Mouse (Mus musculus) intestine, embryonic 14.5 days (tissue): ENCODE results near the gene Gm28048. TPM values are rescaled to one million over a fixed set of nuclear protein-coding genes. Genes with fewer than 3 reads are reported as not detected.

Experiments
- ATAC-seq: fragments of 200-750 bp; cut with Nextera tagmentation; replicated peaks from 2 replicates; pipeline ENCODE4 v1.8.0; 2017; ENCODE audit warnings: low read depth, moderate number of reproducible peaks, moderate TSS enrichment, moderate library complexity; ENCODE audit not compliant: low FRiP score, low TSS enrichment
- DNase-seq: peaks from one replicate; pipeline ENCODE4 v3.0.0-alpha.2; 2018; ENCODE audit warnings: low spot score
- H3K27ac ChIP-seq: fragments of 300-500 bp; sonication (generic); 2 replicates; pipeline ENCODE4 v1.5.1; 2014; ENCODE audit warnings: low read depth, mild to moderate bottlenecking, control low read depth
- H3K27me3 ChIP-seq: fragments of 300-500 bp; sonication (generic); replicated peaks from 2 replicates; pipeline ENCODE4 v1.6.1; 2014; ENCODE audit warnings: low read length, control low read depth; ENCODE audit not compliant: control insufficient read depth, insufficient read depth
- H3K36me3 ChIP-seq: fragments of 300-500 bp; sonication (generic); 2 replicates; pipeline ENCODE4 v1.6.1; 2014; ENCODE audit warnings: low read length, control low read depth; ENCODE audit not compliant: control insufficient read depth, insufficient read depth
- H3K4me1 ChIP-seq: fragments of 300-500 bp; sonication (generic); replicated peaks from 2 replicates; pipeline ENCODE4 v1.6.1; 2014; ENCODE audit warnings: low read length, control low read depth, mixed read lengths; ENCODE audit not compliant: control insufficient read depth, insufficient read depth
- H3K4me2 ChIP-seq: fragments of 300-500 bp; sonication (generic); 2 replicates; pipeline ENCODE4 v1.6.1; 2014; ENCODE audit warnings: low read length
- H3K4me3 ChIP-seq: fragments of 300-500 bp; sonication (generic); 2 replicates; pipeline ENCODE4 v1.5.1; 2014; ENCODE audit warnings: low read depth, low read length, control low read depth, mixed read lengths
- H3K9ac ChIP-seq: fragments of 300-500 bp; sonication (generic); 2 replicates; pipeline ENCODE4 v1.6.1; 2014; ENCODE audit warnings: mild to moderate bottlenecking, low read length
- H3K9me3 ChIP-seq: fragments of 300-500 bp; sonication (generic); 2 replicates; pipeline ENCODE4 v1.6.1; 2016; ENCODE audit warnings: low read length, control low read depth; ENCODE audit not compliant: control insufficient read depth
- WGBS: fragments of 180-500 bp; shearing (Covaris S2); extraction: QIAGEN DNeasy Blood & Tissue Kit; methylation state at CpG from one replicate; pipeline ENCODE4 v1.1.7; 2014; 5-methylcytosine and 5-hydroxymethylcytosine counted together
- polyA plus RNA-seq: library from polyadenylated mRNA; unstranded; fragments of >200 nt; fragmentation: Nextera tagmentation; extraction: Ambion mirVana; gene quantifications from 2 replicates; pipeline ENCODE4 v1.2.1, GENCODE M21; 2014

Gene Gm28048
- polyA plus RNA-seq, 1 experiment from 2014 or later = 16.0 TPM

GRCm38 (mm10) chr11:22857106-22857704, 124.7 kb downstream of the Gm28048 start:
- H3K27me3 ChIP-seq = peaks cover 27% of the 10 kb centered on the region
- peak overlapping the region; percentile 57; the same call in 1 of the 2 replicates for H3K4me2 ChIP-seq
- WGBS = 85% methylated on average over 5 of the region's 5 CpGs
- H3K9me3 ChIP-seq = no peaks in the 10 kb centered on the region
- H3K4me1 ChIP-seq = peaks cover 10% of the 10 kb centered on the region
- H3K9ac ChIP-seq = no peak overlapping the region
- peak overlapping the region; percentile 72; the same call in 1 of the 2 replicates for H3K4me3 ChIP-seq
- H3K36me3 ChIP-seq = no peaks in the 10 kb centered on the region
- H3K27ac ChIP-seq = no peak overlapping the region
- no peak for DNase-seq
- ATAC-seq = no peak

- Histone ChIP-seq H3K4me2 (no peak overlapping the region), H3K4me1 (peaks cover 10% of the 10 kb centered on the region), H3K9ac (no peak overlapping the region), H3K27me3 (peaks cover 27% of the 10 kb centered on the region), H3K4me3 (no peak overlapping the region), H3K9me3 (no peaks in the 10 kb centered on the region), H3K27ac (no peak overlapping the region), H3K36me3 (no peaks in the 10 kb centered on the region)
- WGBS = 82% methylated on average over 3 of the region's 3 CpGs
- ATAC-seq = no peak
- DNase-seq = no peak
Measured at GRCm38 (mm10) chr11:22856371-22856965, 125.4 kb downstream of the Gm28048 start.

- ATAC-seq = no peak
- Histone ChIP-seq H3K36me3 (no peaks in the 10 kb centered on the region), H3K4me3 (no peak overlapping the region), H3K27ac (no peak overlapping the region), H3K9ac (no peak overlapping the region), H3K27me3 (peaks cover 24% of the 10 kb centered on the region), H3K9me3 (no peaks in the 10 kb centered on the region), H3K4me1 (peaks cover 8% of the 10 kb centered on the region; the same call in 1 of the 2 replicates), H3K4me2 (no peak overlapping the region)
- WGBS = 78% methylated on average over 4 of the region's 4 CpGs
- no peak for DNase-seq
Measured at GRCm38 (mm10) chr11:22854571-22854970, 127.3 kb downstream of the Gm28048 start.

GRCm38 (mm10) chr11:22853477-22854157, 128.3 kb downstream of the Gm28048 start:
- Histone ChIP-seq H3K27me3 (peaks cover 18% of the 10 kb centered on the region), H3K27ac (no peak overlapping the region), H3K4me2 (no peak overlapping the region), H3K9me3 (no peaks in the 10 kb centered on the region), H3K36me3 (no peaks in the 10 kb centered on the region), H3K4me1 (peaks cover 7% of the 10 kb centered on the region; the same call in 1 of the 2 replicates), H3K9ac (no peak overlapping the region), H3K4me3 (no peak overlapping the region)
- no peak for DNase-seq
- WGBS = 44% methylated on average over 2 of the region's 2 CpGs
- no peak for ATAC-seq

- Histone ChIP-seq H3K4me3 (no peak overlapping the region), H3K27ac (no peak overlapping the region), H3K4me1 (peaks cover 11% of the 10 kb centered on the region; the same call in 1 of the 2 replicates), H3K4me2 (no peak overlapping the region), H3K36me3 (no peaks in the 10 kb centered on the region), H3K9ac (no peak overlapping the region), H3K9me3 (no peaks in the 10 kb centered on the region), H3K27me3 (peaks cover 9% of the 10 kb centered on the region)
- 62% methylated on average over 1 of the region's 1 CpGs for WGBS
- DNase-seq (no peak), ATAC-seq (no peak)
Measured at GRCm38 (mm10) chr11:22852510-22852909, 129.4 kb downstream of the Gm28048 start.

GRCm38 (mm10) chr11:22851416-22851815, 130.5 kb downstream of the Gm28048 start:
- ATAC-seq = no peak
- no peak overlapping the region for H3K4me3 ChIP-seq
- no peaks in the 10 kb centered on the region; the same call in 1 of the 2 replicates for H3K27me3 ChIP-seq
- H3K27ac ChIP-seq = no peak overlapping the region
- DNase-seq = no peak
- WGBS = 43% methylated on average over 4 of the region's 4 CpGs
- H3K4me1 ChIP-seq = peaks cover 11% of the 10 kb centered on the region; the same call in 1 of the 2 replicates
- H3K36me3 ChIP-seq = no peaks in the 10 kb centered on the region
- H3K9me3 ChIP-seq = no peaks in the 10 kb centered on the region
- no peak overlapping the region for H3K9ac ChIP-seq
- no peak overlapping the region for H3K4me2 ChIP-seq

GRCm38 (mm10) chr11:22850077-22850476, 131.8 kb downstream of the Gm28048 start:
- Histone ChIP-seq H3K4me1 (peaks cover 11% of the 10 kb centered on the region; the same call in 1 of the 2 replicates), H3K27ac (no peak overlapping the region), H3K9ac (no peak overlapping the region), H3K4me2 (no peak overlapping the region), H3K4me3 (no peak overlapping the region), H3K36me3 (no peaks in the 10 kb centered on the region), H3K27me3 (no peaks in the 10 kb centered on the region), H3K9me3 (no peaks in the 10 kb centered on the region)
- WGBS = 78% methylated on average over 4 of the region's 4 CpGs
- no peak for ATAC-seq
- no peak for DNase-seq

- no peak overlapping the region for H3K9ac ChIP-seq
- WGBS = 77% methylated on average over 5 of the region's 5 CpGs
- H3K4me3 ChIP-seq = no peak overlapping the region
- DNase-seq (no peak), ATAC-seq (no peak)
- peaks cover 11% of the 10 kb centered on the region; the same call in 1 of the 2 replicates for H3K4me1 ChIP-seq
- no peak overlapping the region for H3K27ac ChIP-seq
- H3K27me3 ChIP-seq = no peaks in the 10 kb centered on the region
- H3K9me3 ChIP-seq = no peaks in the 10 kb centered on the region
- no peak overlapping the region for H3K4me2 ChIP-seq
- H3K36me3 ChIP-seq = no peaks in the 10 kb centered on the region
Measured at GRCm38 (mm10) chr11:22848649-22849195, 133.2 kb downstream of the Gm28048 start.
